Mouse (Mus musculus) neural tube, embryonic 14.5 days (tissue): ENCODE measurements around the gene Slc17a9. TPM values are rescaled to one million over a fixed set of nuclear protein-coding genes. Genes with fewer than 3 reads are reported as not detected.
A peak's percentile ranks its signal among the peaks of the same experiment; 100 is the strongest.
"Not testable (repeated sequence)": the region's sequence is repeated elsewhere in the genome, so short reads cannot be mapped to it uniquely, and the experiment has no call there.

Experiments
- ATAC-seq: fragments of 200-750 bp; cut with Nextera tagmentation; 2 replicates; pipeline ENCODE4 v1.8.0; 2017; ENCODE audit warnings: low read depth, mild to moderate bottlenecking, moderate TSS enrichment, moderate library complexity
- H3K27ac ChIP-seq: fragments of 300-500 bp; sonication (generic); 2 replicates; pipeline ENCODE4 v1.5.1; 2014; ENCODE audit warnings: low read depth, mild to moderate bottlenecking, control low read depth, low read length, moderate library complexity, mixed read lengths
- H3K27me3 ChIP-seq: fragments of 300-500 bp; sonication (generic); 2 replicates; pipeline ENCODE4 v1.6.1; 2014; ENCODE audit warnings: low read length; ENCODE audit not compliant: control insufficient read depth, insufficient read depth
- H3K36me3 ChIP-seq: fragments of 300-500 bp; sonication (generic); 2 replicates; pipeline ENCODE4 v1.6.1; 2014; ENCODE audit warnings: low read length, mixed read lengths; ENCODE audit not compliant: control insufficient read depth, insufficient read depth
- H3K4me1 ChIP-seq: fragments of 300-500 bp; sonication (generic); 2 replicates; pipeline ENCODE4 v1.6.1; 2014; ENCODE audit warnings: low read length; ENCODE audit not compliant: control insufficient read depth, insufficient read depth
- H3K4me2 ChIP-seq: fragments of 300-500 bp; sonication (generic); 2 replicates; pipeline ENCODE4 v1.6.1; 2014; ENCODE audit warnings: mild to moderate bottlenecking, low read depth, low read length, control low read depth
- H3K4me3 ChIP-seq: fragments of 300-500 bp; sonication (generic); 2 replicates; pipeline ENCODE4 v1.5.1; 2014; ENCODE audit warnings: low read depth, low read length, control low read depth, mixed read lengths
- H3K9ac ChIP-seq: fragments of 300-500 bp; sonication (generic); replicated peaks from 2 replicates; pipeline ENCODE4 v1.6.1; 2014; ENCODE audit warnings: low read depth, mild to moderate bottlenecking, control low read depth, low read length, mixed read lengths
- H3K9me3 ChIP-seq: fragments of 300-500 bp; sonication (generic); 2 replicates; pipeline ENCODE4 v1.6.1; 2016; ENCODE audit warnings: low read length; ENCODE audit not compliant: control insufficient read depth
- WGBS: fragments of 180-500 bp; shearing (Covaris S2); extraction: QIAGEN DNeasy Blood & Tissue Kit; methylation state at CpG from one replicate; pipeline ENCODE4 v1.1.7; 2014; 5-methylcytosine and 5-hydroxymethylcytosine counted together
- polyA plus RNA-seq: library from polyadenylated mRNA; unstranded; fragments of >200 nt; fragmentation: Nextera tagmentation; extraction: Ambion mirVana; gene quantifications from 2 replicates; pipeline ENCODE4 v1.2.1, GENCODE M21; 2014

Gene Slc17a9
- polyA plus RNA-seq, 1 experiment from 2014 or later = 0.21 TPM

- Histone ChIP-seq H3K36me3 (no peaks in the 10 kb centered on the region), H3K4me1 (peaks cover 16% of the 10 kb centered on the region), H3K9me3 (no peaks in the 10 kb centered on the region), H3K27ac (no peak overlapping the region), H3K4me3 (no peak overlapping the region), H3K4me2 (no peak overlapping the region), H3K27me3 (no peaks in the 10 kb centered on the region; the same call in 1 of the 2 replicates), H3K9ac (no peak overlapping the region)
- WGBS = 95% methylated on average over 5 of the region's 5 CpGs
- no peak for ATAC-seq
Observed at GRCm38 (mm10) chr2:180705975-180706374, 19.1 kb upstream of the Slc17a9 start.

GRCm38 (mm10) chr2:180709023-180709922 is 15.8 kb upstream of the Slc17a9 start:
- peaks cover 6% of the 10 kb centered on the region; the same call in 1 of the 2 replicates for H3K36me3 ChIP-seq
- H3K9ac ChIP-seq = peak overlapping the region; percentile 96
- H3K4me2 ChIP-seq = peak overlapping the region; percentile 72
- no peaks in the 10 kb centered on the region for H3K9me3 ChIP-seq
- WGBS = under 1% methylated on average over 39 of the region's 39 CpGs
- H3K4me3 ChIP-seq = peak overlapping the region; percentile 87
- peaks cover 16% of the 10 kb centered on the region for H3K4me1 ChIP-seq
- ATAC-seq = peak; percentile 52
- H3K27ac ChIP-seq = peak overlapping the region; percentile 83
- H3K27me3 ChIP-seq = no peaks in the 10 kb centered on the region

GRCm38 (mm10) chr2:180709923-180710272 is 15.2 kb upstream of the Slc17a9 start, which contains the start of the genes Dido1 and Gid8:
Gene Dido1, minus strand, starts transcription at chr2:180709999.
Gene Gid8, plus strand, starts transcription at chr2:180710117.
- H3K36me3 ChIP-seq = peaks cover 11% of the 10 kb centered on the region; the same call in 1 of the 2 replicates

GRCm38 (mm10) chr2:180710276-180711155 is 14.5 kb upstream of the Slc17a9 start:
- peaks cover 16% of the 10 kb centered on the region for H3K4me1 ChIP-seq
- no peaks in the 10 kb centered on the region for H3K27me3 ChIP-seq
- H3K4me2 ChIP-seq = peak overlapping the region; percentile 72
- WGBS = 4% methylated on average over 52 of the region's 64 CpGs
- peak overlapping the region; percentile 84 for H3K27ac ChIP-seq
- H3K9me3 ChIP-seq = no peaks in the 10 kb centered on the region
- H3K4me3 ChIP-seq = peak overlapping the region; percentile 87
- peak; percentile 65; the same call in 1 of the 2 replicates for ATAC-seq
- peaks cover 11% of the 10 kb centered on the region; the same call in 1 of the 2 replicates for H3K36me3 ChIP-seq
- peak overlapping the region; percentile 96 for H3K9ac ChIP-seq

More at GRCm38 (mm10) chr2:180709923-180710272, 15.2 kb upstream of the Slc17a9 start, which contains the start of the genes Dido1 and Gid8:
- H3K4me2 ChIP-seq = peak within 1 kb of the TSS; percentile 72
- H3K4me1 ChIP-seq = peaks cover 16% of the 10 kb centered on the region
- H3K4me3 ChIP-seq = peak within 1 kb of the TSS; percentile 87
- under 1% methylated on average over 39 of the region's 43 CpGs for WGBS
- ATAC-seq = peak; percentile 96
- H3K9me3 ChIP-seq = no peaks in the 10 kb centered on the region
- H3K27ac ChIP-seq = peak within 1 kb of the TSS; percentile 84
- peak within 1 kb of the TSS; percentile 96 for H3K9ac ChIP-seq
- H3K27me3 ChIP-seq = no peaks in the 10 kb centered on the region

- Histone ChIP-seq H3K4me2 (peak overlapping the region; percentile 72), H3K4me3 (no peak overlapping the region), H3K36me3 (peaks cover 11% of the 10 kb centered on the region; the same call in 1 of the 2 replicates), H3K27me3 (no peaks in the 10 kb centered on the region), H3K4me1 (peaks cover 16% of the 10 kb centered on the region), H3K27ac (no peak overlapping the region), H3K9ac (no peak overlapping the region), H3K9me3 (no peaks in the 10 kb centered on the region)
- no peak for ATAC-seq
- 48% methylated on average over 4 of the region's 4 CpGs for WGBS
Observed at GRCm38 (mm10) chr2:180711527-180711926, 13.5 kb upstream of the Slc17a9 start.

GRCm38 (mm10) chr2:180712037-180712689 is 12.9 kb upstream of the Slc17a9 start:
- WGBS = 97% methylated on average over 5 of the region's 5 CpGs

GRCm38 (mm10) chr2:180722748-180723147 is 2.3 kb upstream of the Slc17a9 start:
- peaks cover 45% of the 10 kb centered on the region for H3K36me3 ChIP-seq
- not testable (repeated sequence) for H3K4me1 ChIP-seq, H3K27ac ChIP-seq, H3K4me2 ChIP-seq, H3K4me3 ChIP-seq, ATAC-seq, H3K9me3 ChIP-seq, H3K27me3 ChIP-seq, H3K9ac ChIP-seq
- 92% methylated on average over 5 of the region's 5 CpGs for WGBS

More at GRCm38 (mm10) chr2:180712037-180712689, 12.9 kb upstream of the Slc17a9 start:
- Histone ChIP-seq H3K27me3 (no peaks in the 10 kb centered on the region), H3K4me3 (no peak overlapping the region), H3K4me1 (peaks cover 16% of the 10 kb centered on the region), H3K9me3 (no peaks in the 10 kb centered on the region), H3K9ac (no peak overlapping the region), H3K4me2 (no peak overlapping the region), H3K27ac (no peak overlapping the region), H3K36me3 (peaks cover 17% of the 10 kb centered on the region; the same call in 1 of the 2 replicates)
- no peak for ATAC-seq

GRCm38 (mm10) chr2:180723865-180724264 is 1.2 kb upstream of the Slc17a9 start:
- 75% methylated on average over 2 of the region's 2 CpGs for WGBS
- H3K9ac ChIP-seq = no peak overlapping the region
- no peaks in the 10 kb centered on the region for H3K9me3 ChIP-seq
- no peak for ATAC-seq
- no peaks in the 10 kb centered on the region for H3K4me1 ChIP-seq
- no peak overlapping the region for H3K27ac ChIP-seq
- no peaks in the 10 kb centered on the region for H3K27me3 ChIP-seq
- peaks cover 37% of the 10 kb centered on the region for H3K36me3 ChIP-seq
- no peak overlapping the region for H3K4me2 ChIP-seq
- H3K4me3 ChIP-seq = no peak overlapping the region
